Mouse (Mus musculus) kidney, postnatal 10 days (tissue): ENCODE measurements around the gene Sgsm1.

Experiments used
- DNase-seq: peaks from one replicate; pipeline ENCODE4 v3.0.0; 2021; ENCODE audit warnings: mixed read lengths

Sgsm1 gene

GRCm38 (mm10) chr5:113214455-113214854 is 96.1 kb downstream of the Sgsm1 start:
- DNase-seq, result peak; percentile 86

GRCm38 (mm10) chr5:113214041-113214440 is 96.5 kb downstream of the Sgsm1 start:
- peak; percentile 41 for DNase-seq

GRCm38 (mm10) chr5:113212156-113212835 is 98.3 kb downstream of the Sgsm1 start:
- peak; percentile 42 for DNase-seq

- peak; percentile 53 for DNase-seq
These were observed 100.3 kb downstream of the Sgsm1 start for GRCm38 (mm10) chr5:113210314-113210713.

GRCm38 (mm10) chr5:113209898-113210297 is 100.7 kb downstream of the Sgsm1 start:
- peak; percentile 60 for DNase-seq

- DNase-seq, result peak; percentile 61
These were observed 101.2 kb downstream of the Sgsm1 start for GRCm38 (mm10) chr5:113209401-113209750.

- DNase-seq, result peak; percentile 80
These were observed 101.8 kb downstream of the Sgsm1 start for GRCm38 (mm10) chr5:113208622-113209400.

GRCm38 (mm10) chr5:113208048-113208447 is 102.5 kb downstream of the Sgsm1 start:
- DNase-seq, result peak; percentile 72

- no peak for DNase-seq
These were observed 103.8 kb downstream of the Sgsm1 start for GRCm38 (mm10) chr5:113206670-113207352.

- DNase-seq, result no peak
These were observed 106.4 kb downstream of the Sgsm1 start for GRCm38 (mm10) chr5:113204193-113204592.

- no peak for DNase-seq
These were observed 110.8 kb downstream of the Sgsm1 start for GRCm38 (mm10) chr5:113199772-113200134.

- peak; percentile 20 for DNase-seq
These were observed 111.3 kb downstream of the Sgsm1 start for GRCm38 (mm10) chr5:113199126-113199771.

- DNase-seq, result peak; percentile 59
These were observed 113.4 kb downstream of the Sgsm1 start for GRCm38 (mm10) chr5:113196916-113197794.

- no peak for DNase-seq
These were observed 114.7 kb downstream of the Sgsm1 start for GRCm38 (mm10) chr5:113195907-113196306.

GRCm38 (mm10) chr5:113195451-113195850 is 115.1 kb downstream of the Sgsm1 start:
- DNase-seq, result no peak

- DNase-seq, result no peak
These were observed 116.8 kb downstream of the Sgsm1 start for GRCm38 (mm10) chr5:113193762-113194161.
